Mouse (Mus musculus) liver, postnatal 0 days (tissue): Measurements from ENCODE around the gene Cep170b. TPM values are rescaled to one million over a fixed set of nuclear protein-coding genes. Genes with fewer than 3 reads are reported as not detected.
A peak's percentile ranks its signal among the peaks of the same experiment; 100 is the strongest.

Source experiments
- ATAC-seq: fragments of 200-750 bp; cut with Nextera tagmentation; 2 replicates; pipeline ENCODE4 v1.8.0; 2017; ENCODE audit warnings: mild to moderate bottlenecking, moderate library complexity
- DNase-seq: peaks from one replicate; pipeline ENCODE4 v3.0.0-alpha.2; 2016
- H3K27ac ChIP-seq: fragments of 300-500 bp; sonication (generic); 2 replicates; pipeline ENCODE4 v1.5.1; 2014; ENCODE audit warnings: antibody characterized with exemption, moderate library complexity, mild to moderate bottlenecking, low read depth
- H3K27me3 ChIP-seq: fragments of 300-500 bp; sonication (generic); 2 replicates; pipeline ENCODE4 v1.6.1; 2014; ENCODE audit warnings: low read length, control low read depth, mixed read lengths; ENCODE audit not compliant: insufficient read depth
- H3K36me3 ChIP-seq: fragments of 300-500 bp; sonication (generic); replicated peaks from 2 replicates; pipeline ENCODE4 v1.6.1; 2014; ENCODE audit warnings: mild to moderate bottlenecking, control low read depth, low read length, moderate library complexity, mixed read lengths; ENCODE audit not compliant: insufficient read depth
- H3K4me1 ChIP-seq: fragments of 300-500 bp; sonication (generic); 2 replicates; pipeline ENCODE4 v1.6.1; 2014; ENCODE audit warnings: antibody characterized with exemption, mild to moderate bottlenecking, control low read depth; ENCODE audit not compliant: insufficient read depth
- H3K4me2 ChIP-seq: fragments of 300-500 bp; sonication (generic); 2 replicates; pipeline ENCODE4 v1.6.1; 2014; ENCODE audit warnings: low read depth, mild to moderate bottlenecking, low read length, moderate library complexity, mixed read lengths
- H3K4me3 ChIP-seq: fragments of 300-500 bp; sonication (generic); 2 replicates; pipeline ENCODE4 v1.5.1; 2014; ENCODE audit warnings: low read depth, low read length
- H3K9ac ChIP-seq: fragments of 300-500 bp; sonication (generic); replicated peaks from 2 replicates; pipeline ENCODE4 v1.6.1; 2014; ENCODE audit warnings: mild to moderate bottlenecking, moderate library complexity
- H3K9me3 ChIP-seq: fragments of 300-500 bp; sonication (generic); 2 replicates; pipeline ENCODE4 v1.6.1; 2016; ENCODE audit warnings: mild to moderate bottlenecking, control low read depth, low read length, mixed read lengths
- CTCF ChIP-seq: sonication (generic); IDR thresholded peaks from 2 replicates; pipeline ENCODE4 v1.5.1; 2016; ENCODE audit warnings: antibody characterized with exemption, low read depth
- EP300 ChIP-seq: IDR thresholded peaks from 2 replicates; pipeline ENCODE4 v1.6.1; 2016; ENCODE audit warnings: antibody characterized with exemption, low read depth, mild to moderate bottlenecking
- WGBS: fragments of 180-500 bp; shearing (Covaris S2); extraction: QIAGEN DNeasy Blood & Tissue Kit; methylation state at CpG from one replicate; pipeline ENCODE4 v1.1.7; 2014; ENCODE audit not compliant: insufficient replicate concordance; 5-methylcytosine and 5-hydroxymethylcytosine counted together
- polyA plus RNA-seq: library from polyadenylated mRNA; unstranded; fragments of >200 nt; fragmentation: Nextera tagmentation; extraction: Ambion mirVana; gene quantifications from 2 replicates; pipeline ENCODE4 v1.2.1, GENCODE M21; 2015

Gene Cep170b
- polyA plus RNA-seq = 4.0 and 4.8 TPM in 2 replicates

DNA sequence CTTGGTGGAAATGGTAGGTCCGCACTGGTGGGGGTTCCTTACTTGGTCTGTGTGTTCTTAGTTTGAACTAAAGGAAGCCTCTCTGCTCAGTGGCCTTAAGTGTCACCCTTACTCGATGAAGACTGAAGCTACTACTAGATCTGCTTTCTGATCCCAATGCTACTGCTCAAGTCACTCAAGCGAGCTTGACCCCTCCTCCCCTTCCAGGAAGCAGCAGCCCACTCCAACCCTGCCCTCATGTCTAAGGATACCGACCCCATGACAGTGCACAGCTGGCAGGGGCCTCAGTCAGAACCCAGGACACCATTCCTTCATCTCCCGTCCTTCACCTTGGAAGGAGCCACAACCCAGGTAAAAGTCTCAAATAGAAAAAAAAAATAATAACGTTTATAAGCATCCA, at the start of gene Cep170b:
Cep170b (plus strand) TSS at position 240 of the 400 bp plus-strand sequence.
- peak within 1 kb of the TSS; percentile 69 for H3K4me3 ChIP-seq
- H3K9ac ChIP-seq = peak within 1 kb of the TSS; percentile 75
- DNase-seq (no peak), ATAC-seq (no peak)
- no peaks in the 10 kb centered on the region; the same call in 1 of the 2 replicates for H3K36me3 ChIP-seq
- peak within 1 kb of the TSS; percentile 91 for H3K4me2 ChIP-seq
- peaks cover 22% of the 10 kb centered on the region for H3K27me3 ChIP-seq
- TF ChIP-seq EP300 = no peak
- no peak for TF ChIP-seq CTCF
- no peaks in the 10 kb centered on the region for H3K9me3 ChIP-seq
- peaks cover 16% of the 10 kb centered on the region for H3K4me1 ChIP-seq
- H3K27ac ChIP-seq = peak within 1 kb of the TSS; percentile 82
- 45% methylated on average over 6 of the region's 6 CpGs for WGBS

GRCm38 (mm10) chr12:112670718-112671393, 49.4 kb upstream of the Cep170b start:
- no peak for ATAC-seq

DNA sequence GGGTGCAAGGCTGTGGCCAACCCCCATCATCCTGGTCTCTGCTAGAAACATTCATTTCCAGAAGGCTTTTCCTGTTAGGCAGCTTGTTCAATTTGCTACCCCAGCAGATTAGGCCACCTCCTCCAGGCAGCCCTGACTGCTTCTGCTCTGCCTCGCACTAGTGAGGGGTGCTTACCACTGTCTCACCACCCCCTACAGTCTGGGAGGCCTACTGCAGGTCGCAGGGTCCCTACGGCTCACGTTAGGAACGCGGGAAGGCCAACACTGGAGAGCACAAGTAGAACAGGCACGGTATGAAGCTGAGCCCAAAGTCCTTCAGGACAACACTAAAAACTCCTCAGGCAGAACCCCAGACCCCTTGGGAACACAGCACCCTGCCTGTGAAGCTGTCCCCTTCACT, 48.4 kb upstream of the Cep170b start:
- Histone ChIP-seq H3K9ac (no peak overlapping the region), H3K4me3 (no peak overlapping the region), H3K27ac (0 out of 2 replicates have a peak overlapping the region, but pooled peaks have one; percentile 64), H3K4me1 (peaks cover 60% of the 10 kb centered on the region), H3K4me2 (peak overlapping the region; percentile 97), H3K9me3 (no peaks in the 10 kb centered on the region), H3K36me3 (peaks cover 28% of the 10 kb centered on the region), H3K27me3 (no peaks in the 10 kb centered on the region)
- ATAC-seq (no peak), DNase-seq (no peak)
- peak; percentile 25; the same call in 1 of the 2 replicates for TF ChIP-seq CTCF
- TF ChIP-seq EP300 = no peak
- WGBS = 72% methylated on average over 7 of the region's 7 CpGs

More at GRCm38 (mm10) chr12:112670718-112671393, 49.4 kb upstream of the Cep170b start:
- peaks cover 31% of the 10 kb centered on the region for H3K36me3 ChIP-seq
- H3K27me3 ChIP-seq = no peaks in the 10 kb centered on the region
- H3K27ac ChIP-seq = peak overlapping the region; percentile 64; the same call in 1 of the 2 replicates
- H3K4me1 ChIP-seq = peaks cover 61% of the 10 kb centered on the region
- peak overlapping the region; percentile 21; the same call in 1 of the 2 replicates for H3K9ac ChIP-seq
- DNase-seq = no peak
- H3K9me3 ChIP-seq = no peaks in the 10 kb centered on the region
- H3K4me2 ChIP-seq = peak overlapping the region; percentile 97; the same call in 1 of the 2 replicates
- 56% methylated on average over 9 of the region's 9 CpGs for WGBS
- H3K4me3 ChIP-seq = no peak overlapping the region
- TF ChIP-seq CTCF (no peak), EP300 (no peak)

- ATAC-seq = no peak
Observed at GRCm38 (mm10) chr12:112672744-112673575, 47.3 kb upstream of the Cep170b start.

GRCm38 (mm10) chr12:112673576-112674091, 46.6 kb upstream of the Cep170b start:
- peaks cover 9% of the 10 kb centered on the region for H3K27me3 ChIP-seq
- peak overlapping the region; percentile 94 for H3K27ac ChIP-seq
- peak overlapping the region; percentile 97 for H3K4me2 ChIP-seq
- WGBS = 1% methylated on average over 24 of the region's 68 CpGs
- ATAC-seq = peak; percentile 37
- H3K4me3 ChIP-seq = peak overlapping the region; percentile 90
- H3K36me3 ChIP-seq = peaks cover 23% of the 10 kb centered on the region
- DNase-seq = peak; percentile 49
- no peak for TF ChIP-seq EP300
- no peak for TF ChIP-seq CTCF
- peak overlapping the region; percentile 99 for H3K9ac ChIP-seq
- H3K4me1 ChIP-seq = peaks cover 58% of the 10 kb centered on the region
- no peaks in the 10 kb centered on the region for H3K9me3 ChIP-seq

More at GRCm38 (mm10) chr12:112672744-112673575, 47.3 kb upstream of the Cep170b start:
- TF ChIP-seq EP300 (no peak), CTCF (peak; percentile 14; the same call in 1 of the 2 replicates)
- WGBS = 6% methylated on average over 21 of the region's 21 CpGs
- Histone ChIP-seq H3K27ac (peak overlapping the region; percentile 94), H3K4me3 (peak overlapping the region; percentile 90), H3K9me3 (no peaks in the 10 kb centered on the region), H3K27me3 (peaks cover 3% of the 10 kb centered on the region; the same call in 1 of the 2 replicates), H3K9ac (peak overlapping the region; percentile 99), H3K4me2 (peak overlapping the region; percentile 97), H3K36me3 (peaks cover 28% of the 10 kb centered on the region), H3K4me1 (peaks cover 59% of the 10 kb centered on the region)
- peak; percentile 49 for DNase-seq
